Mouse (Mus musculus) kidney, embryonic 14.5 days (tissue): ENCODE measurements around the gene Fam92b. TPM values are rescaled to one million over a fixed set of nuclear protein-coding genes. Genes with fewer than 3 reads are reported as not detected.

Source experiments
- ATAC-seq: fragments of 200-750 bp; cut with Nextera tagmentation; 2 replicates; pipeline ENCODE4 v1.8.0; 2017; ENCODE audit warnings: moderate number of reproducible peaks, mild to moderate bottlenecking, moderate TSS enrichment, moderate library complexity; ENCODE audit not compliant: low FRiP score, low TSS enrichment
- H3K27ac ChIP-seq: fragments of 300-500 bp; sonication (generic); 2 replicates; pipeline ENCODE4 v1.5.1; 2014; ENCODE audit warnings: low read depth, mild to moderate bottlenecking, low read length, moderate library complexity, mixed read lengths
- H3K27me3 ChIP-seq: fragments of 300-500 bp; sonication (generic); 2 replicates; pipeline ENCODE4 v1.6.1; 2014; ENCODE audit warnings: mild to moderate bottlenecking, low read length; ENCODE audit not compliant: control insufficient read depth, insufficient read depth
- H3K36me3 ChIP-seq: fragments of 300-500 bp; sonication (generic); 2 replicates; pipeline ENCODE4 v1.6.1; 2014; ENCODE audit warnings: low read length, mixed read lengths; ENCODE audit not compliant: control insufficient read depth, insufficient read depth
- H3K4me1 ChIP-seq: fragments of 300-500 bp; sonication (generic); 2 replicates; pipeline ENCODE4 v1.6.1; 2014; ENCODE audit warnings: low read length, mixed read lengths; ENCODE audit not compliant: control insufficient read depth, insufficient read depth
- H3K4me2 ChIP-seq: fragments of 300-500 bp; sonication (generic); replicated peaks from 2 replicates; pipeline ENCODE4 v1.6.1; 2014; ENCODE audit warnings: low read depth, mild to moderate bottlenecking, low read length
- H3K4me3 ChIP-seq: fragments of 300-500 bp; sonication (generic); 2 replicates; pipeline ENCODE4 v1.5.1; 2014; ENCODE audit warnings: mild to moderate bottlenecking, low read length
- H3K9ac ChIP-seq: fragments of 300-500 bp; sonication (generic); 2 replicates; pipeline ENCODE4 v1.6.1; 2014; ENCODE audit warnings: low read depth, mild to moderate bottlenecking, low read length, moderate library complexity
- H3K9me3 ChIP-seq: fragments of 300-500 bp; sonication (generic); 2 replicates; pipeline ENCODE4 v1.6.1; 2016; ENCODE audit warnings: low read length; ENCODE audit not compliant: control insufficient read depth
- WGBS: fragments of 180-500 bp; shearing (Covaris S2); extraction: QIAGEN DNeasy Blood & Tissue Kit; methylation state at CpG from one replicate; pipeline ENCODE4 v1.1.7; 2014; 5-methylcytosine and 5-hydroxymethylcytosine counted together
- polyA plus RNA-seq: library from polyadenylated mRNA; unstranded; fragments of >200 nt; fragmentation: Nextera tagmentation; extraction: Ambion mirVana; gene quantifications from 2 replicates; pipeline ENCODE4 v1.2.1, GENCODE M21; 2014

The Fam92b gene
- polyA plus RNA-seq, 1 experiment from 2014 or later: 0.24 TPM

DNA sequence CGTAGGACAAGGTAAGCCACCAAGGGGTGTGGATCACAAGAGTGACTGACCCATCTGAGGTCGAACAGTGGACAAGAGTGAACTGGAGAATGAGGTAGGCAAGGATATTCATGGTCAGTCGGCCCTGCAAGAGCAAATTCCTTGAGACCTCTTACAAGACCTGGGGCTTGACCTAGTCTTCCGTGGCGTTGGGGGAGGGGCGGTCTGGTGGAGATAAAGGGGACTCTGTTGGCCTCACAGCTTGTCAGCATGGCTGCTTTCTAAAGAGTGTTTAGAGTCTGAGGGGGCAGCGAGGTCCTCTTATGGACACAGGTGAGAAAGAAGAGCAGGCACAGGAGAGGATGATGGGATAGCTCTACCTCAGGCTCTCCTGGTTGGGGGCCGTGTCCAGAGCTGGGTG is 8.1 kb downstream of the Fam92b start:
- 0 out of 2 replicates have a peak, but pooled peaks cover 2% of the 10 kb centered on the region for H3K27me3 ChIP-seq
- H3K9ac ChIP-seq: no peak overlapping the region
- no peaks in the 10 kb centered on the region for H3K4me1 ChIP-seq
- no peak for ATAC-seq
- no peaks in the 10 kb centered on the region for H3K9me3 ChIP-seq
- no peak overlapping the region for H3K27ac ChIP-seq
- 48% methylated on average over 8 of the region's 8 CpGs for WGBS
- H3K4me2 ChIP-seq: no peak overlapping the region
- no peak overlapping the region for H3K4me3 ChIP-seq
- H3K36me3 ChIP-seq: no peaks in the 10 kb centered on the region

DNA sequence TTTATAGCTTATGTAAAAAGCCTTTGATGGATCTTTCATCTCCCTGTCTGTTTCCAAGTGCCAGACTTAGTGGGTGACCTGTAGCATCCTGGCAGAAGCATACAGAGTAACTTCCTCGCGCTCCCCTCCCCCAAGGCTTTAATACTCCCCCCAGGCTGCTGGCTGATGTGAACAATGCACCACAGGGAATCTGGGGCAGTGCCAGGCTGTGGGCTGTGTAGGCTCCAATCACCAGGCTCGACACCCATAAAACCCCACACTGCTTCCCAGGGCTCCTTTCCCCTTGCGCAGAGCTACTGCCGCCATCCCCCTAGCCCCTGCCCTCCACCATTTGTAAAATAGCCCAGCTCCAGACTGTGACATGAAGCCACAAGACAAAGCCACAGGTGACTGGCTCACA is 9.4 kb downstream of the Fam92b start:
- Histone ChIP-seq H3K9me3 (no peaks in the 10 kb centered on the region), H3K36me3 (no peaks in the 10 kb centered on the region), H3K4me1 (no peaks in the 10 kb centered on the region), H3K27me3 (no peaks in the 10 kb centered on the region), H3K9ac (no peak overlapping the region), H3K27ac (no peak overlapping the region), H3K4me2 (no peak overlapping the region), H3K4me3 (no peak overlapping the region)
- ATAC-seq: no peak
- 39% methylated on average over 5 of the region's 5 CpGs for WGBS

DNA sequence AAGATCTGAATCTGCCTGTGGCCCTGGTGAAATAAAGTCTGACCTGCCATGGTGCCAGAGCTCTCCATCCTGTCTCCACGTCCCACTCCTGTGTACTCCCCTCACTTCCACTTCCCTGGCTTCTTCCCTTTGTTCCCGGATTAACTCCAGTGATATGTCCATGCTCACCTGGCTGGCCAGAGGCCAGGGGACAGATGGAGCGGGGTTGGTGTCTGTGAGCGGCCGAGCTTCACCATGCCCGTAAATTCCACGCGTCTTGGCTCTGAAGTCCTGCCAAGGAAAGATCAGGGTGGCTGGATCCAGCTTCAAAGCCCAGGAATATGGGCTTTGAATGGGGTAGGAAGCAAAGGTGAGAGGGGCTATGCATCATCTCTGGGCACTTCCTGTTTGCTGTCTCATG is 10.1 kb downstream of the Fam92b start:
- Histone ChIP-seq H3K27me3 (no peaks in the 10 kb centered on the region), H3K36me3 (no peaks in the 10 kb centered on the region), H3K27ac (no peak overlapping the region), H3K4me3 (no peak overlapping the region), H3K9me3 (no peaks in the 10 kb centered on the region), H3K4me1 (no peaks in the 10 kb centered on the region), H3K9ac (no peak overlapping the region), H3K4me2 (no peak overlapping the region)
- ATAC-seq: no peak
- 75% methylated on average over 8 of the region's 8 CpGs for WGBS

DNA sequence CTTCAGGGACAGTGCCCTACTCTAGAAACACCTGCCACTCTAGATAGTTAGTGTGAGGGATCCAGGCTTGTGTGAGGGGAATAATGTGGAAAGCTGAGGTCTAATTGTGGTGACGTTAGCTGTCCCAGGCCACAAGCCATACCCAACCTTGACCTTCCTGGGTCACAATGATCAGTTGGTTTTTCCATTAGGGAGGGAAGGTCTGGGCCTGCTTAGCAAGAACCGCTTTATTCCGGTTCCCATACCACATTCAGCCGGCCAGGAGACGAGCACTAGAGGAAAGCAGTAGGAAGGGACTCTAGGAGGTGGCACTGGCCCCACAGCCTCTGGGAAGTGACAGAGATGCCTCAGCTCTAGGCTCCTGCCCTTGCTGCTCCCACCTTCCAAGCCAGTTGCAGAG is 13.2 kb downstream of the Fam92b start:
- Histone ChIP-seq H3K9me3 (no peaks in the 10 kb centered on the region), H3K4me3 (no peak overlapping the region), H3K27ac (no peak overlapping the region), H3K27me3 (no peaks in the 10 kb centered on the region), H3K9ac (no peak overlapping the region), H3K4me1 (no peaks in the 10 kb centered on the region), H3K36me3 (no peaks in the 10 kb centered on the region), H3K4me2 (no peak overlapping the region)
- WGBS: 79% methylated on average over 5 of the region's 5 CpGs
- no peak for ATAC-seq

DNA sequence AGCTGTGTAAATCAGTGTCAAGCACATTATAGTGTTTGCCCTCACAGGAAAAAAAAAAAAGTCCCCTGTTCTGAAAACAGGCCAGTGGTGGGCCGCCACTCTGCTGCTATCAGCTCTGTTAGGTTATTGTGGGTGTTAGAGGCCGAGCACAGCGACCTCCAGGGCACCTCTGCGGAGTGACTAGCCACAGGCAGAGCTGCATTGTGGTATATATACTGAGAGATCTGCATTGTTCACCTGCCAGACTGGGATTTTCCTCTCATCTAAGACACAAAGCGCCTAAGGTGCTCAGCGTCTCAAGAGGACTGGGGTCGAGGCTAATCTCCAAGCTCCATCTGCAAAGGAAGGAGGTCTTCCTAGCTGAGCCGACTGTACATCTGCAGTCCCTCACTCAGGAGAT is 13.9 kb downstream of the Fam92b start:
- no peak for ATAC-seq
- H3K9me3 ChIP-seq: no peaks in the 10 kb centered on the region
- H3K27ac ChIP-seq: no peak overlapping the region
- H3K4me3 ChIP-seq: no peak overlapping the region
- H3K27me3 ChIP-seq: no peaks in the 10 kb centered on the region
- H3K36me3 ChIP-seq: no peaks in the 10 kb centered on the region
- H3K9ac ChIP-seq: no peak overlapping the region
- H3K4me2 ChIP-seq: no peak overlapping the region
- no peaks in the 10 kb centered on the region for H3K4me1 ChIP-seq
- 75% methylated on average over 8 of the region's 8 CpGs for WGBS

DNA sequence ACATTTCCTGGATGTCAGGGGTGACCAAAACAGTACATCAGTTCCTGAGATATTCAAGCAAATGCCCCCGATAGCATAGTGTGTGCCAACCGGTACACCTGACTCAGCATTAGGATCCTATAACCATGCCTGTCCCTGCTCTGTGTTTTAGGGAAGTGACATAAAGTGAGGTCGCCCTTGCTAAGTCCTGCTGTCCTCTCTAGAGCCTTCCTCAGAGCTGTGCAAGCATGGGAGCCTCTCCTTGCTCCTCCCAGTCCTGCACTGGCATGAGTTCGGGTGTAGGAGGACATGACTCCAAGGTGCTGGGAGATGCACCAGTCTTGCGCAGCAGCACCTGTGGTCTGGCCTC is 14.9 kb downstream of the Fam92b start:
- no peak overlapping the region for H3K4me3 ChIP-seq
- H3K4me1 ChIP-seq: no peaks in the 10 kb centered on the region
- no peaks in the 10 kb centered on the region for H3K27me3 ChIP-seq
- H3K36me3 ChIP-seq: no peaks in the 10 kb centered on the region
- no peak overlapping the region for H3K4me2 ChIP-seq
- ATAC-seq: no peak
- H3K9me3 ChIP-seq: no peaks in the 10 kb centered on the region
- no peak overlapping the region for H3K9ac ChIP-seq
- no peak overlapping the region for H3K27ac ChIP-seq
- WGBS: 87% methylated on average over 5 of the region's 5 CpGs

DNA sequence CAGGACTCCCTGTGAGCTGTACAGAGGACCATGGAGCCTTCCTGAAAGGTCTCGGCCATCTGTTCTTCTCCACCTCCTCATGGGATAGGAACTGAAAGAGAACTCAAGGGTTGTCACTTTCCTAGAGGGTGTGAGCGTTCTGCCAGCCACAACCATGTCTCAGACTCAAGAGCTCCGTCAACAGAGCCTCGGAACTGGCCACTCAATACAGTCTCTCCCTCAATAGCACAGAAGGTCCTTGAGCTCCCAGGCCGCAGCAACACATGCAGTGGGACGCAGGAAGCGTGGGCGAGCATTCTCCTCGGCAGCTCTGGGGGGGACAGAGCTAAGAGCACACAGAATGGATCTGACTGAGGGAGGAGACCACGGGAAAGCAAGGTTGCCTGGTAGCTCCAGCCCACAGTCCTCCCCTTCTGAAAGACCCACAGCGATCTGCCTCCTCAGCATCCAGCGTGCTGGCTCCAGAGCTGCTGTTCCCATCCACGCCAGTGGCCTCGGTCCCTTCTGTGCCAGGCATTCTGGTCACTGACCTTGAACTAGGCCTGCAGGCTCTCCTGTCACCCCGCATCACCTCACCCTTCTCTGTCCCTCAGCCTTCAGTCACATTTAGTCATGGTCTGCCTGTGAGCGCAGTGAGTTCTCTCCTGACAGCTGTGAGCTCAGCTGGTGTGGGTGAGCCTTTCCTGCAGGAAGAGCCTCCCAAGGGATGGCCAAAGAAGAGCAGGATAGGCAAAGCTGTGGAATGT is 15.4 kb downstream of the Fam92b start:
- Histone ChIP-seq H3K9me3 (no peaks in the 10 kb centered on the region), H3K4me2 (no peak overlapping the region), H3K9ac (no peak overlapping the region), H3K4me1 (no peaks in the 10 kb centered on the region), H3K4me3 (no peak overlapping the region), H3K27ac (no peak overlapping the region), H3K36me3 (no peaks in the 10 kb centered on the region), H3K27me3 (no peaks in the 10 kb centered on the region)
- WGBS: 76% methylated on average over 16 of the region's 16 CpGs
- no peak for ATAC-seq

DNA sequence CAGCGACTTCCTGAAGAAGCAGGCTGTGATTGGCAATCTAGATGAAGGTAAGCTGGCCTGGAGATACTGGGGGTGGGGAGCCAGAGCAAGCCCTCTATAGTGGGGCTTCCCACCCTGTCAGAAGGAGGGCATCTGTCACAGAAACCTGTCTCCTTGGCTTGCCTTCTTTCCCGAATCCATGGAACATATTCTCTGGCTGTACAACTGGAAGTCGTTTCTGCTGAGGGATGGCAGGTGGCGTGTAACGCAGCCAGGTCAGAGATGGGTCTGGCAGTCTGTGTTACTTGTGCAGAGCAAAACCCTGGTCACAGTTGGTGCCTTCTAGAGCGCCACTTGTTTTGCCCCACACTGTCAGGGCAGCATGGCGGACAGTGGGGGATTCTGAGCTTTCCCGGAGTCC is 16.9 kb downstream of the Fam92b start:
- Histone ChIP-seq H3K9ac (no peak overlapping the region), H3K27ac (no peak overlapping the region), H3K4me3 (no peak overlapping the region), H3K4me1 (0 out of 2 replicates have a peak, but pooled peaks cover 3% of the 10 kb centered on the region), H3K36me3 (no peaks in the 10 kb centered on the region), H3K4me2 (no peak overlapping the region), H3K27me3 (no peaks in the 10 kb centered on the region), H3K9me3 (no peaks in the 10 kb centered on the region)
- 77% methylated on average over 8 of the region's 8 CpGs for WGBS
- no peak for ATAC-seq

DNA sequence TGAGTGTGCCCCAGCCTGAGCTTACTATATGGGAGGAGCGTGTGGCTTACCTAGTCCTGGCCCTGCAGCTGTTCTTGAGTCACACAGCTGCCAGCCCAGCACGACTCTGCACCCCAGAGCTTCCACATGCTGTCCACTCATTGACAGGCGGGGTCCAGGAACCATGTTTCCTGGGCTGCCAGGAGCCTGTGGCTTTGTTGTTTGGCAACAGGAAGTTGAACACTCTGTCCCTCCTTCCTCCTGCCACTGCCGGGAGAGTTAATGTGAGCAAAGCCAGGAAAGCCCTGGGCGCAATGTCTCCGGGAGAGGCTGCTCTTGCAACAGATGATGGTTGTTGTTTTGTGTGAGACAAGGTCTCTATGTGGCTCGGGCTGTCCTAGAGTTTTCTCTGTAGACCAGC is 24.6 kb downstream of the Fam92b start:
- H3K36me3 ChIP-seq: no peaks in the 10 kb centered on the region
- H3K27me3 ChIP-seq: no peaks in the 10 kb centered on the region
- ATAC-seq: no peak
- H3K4me1 ChIP-seq: peaks cover 11% of the 10 kb centered on the region; the same call in 1 of the 2 replicates
- 0 out of 2 replicates have a peak overlapping the region, but pooled peaks have one; percentile 4 for H3K27ac ChIP-seq
- no peak overlapping the region for H3K4me2 ChIP-seq
- H3K4me3 ChIP-seq: no peak overlapping the region
- no peaks in the 10 kb centered on the region for H3K9me3 ChIP-seq
- 62% methylated on average over 7 of the region's 7 CpGs for WGBS
- no peak overlapping the region for H3K9ac ChIP-seq
